Mouse (Mus musculus) forebrain, embryonic 13.5 days (tissue): ENCODE measurements around the gene Syne1. TPM values are rescaled to one million over a fixed set of nuclear protein-coding genes. Genes with fewer than 3 reads are reported as not detected.

Source experiments
- ATAC-seq: fragments of 200-750 bp; cut with Nextera tagmentation; 2 replicates; pipeline ENCODE4 v1.8.0; 2017
- H3K27ac ChIP-seq: fragments of 300-500 bp; sonication (generic); 2 replicates; pipeline ENCODE4 v1.5.1; 2015; ENCODE audit warnings: inconsistent platforms, mild to moderate bottlenecking, moderate library complexity
- H3K27me3 ChIP-seq: fragments of 300-500 bp; sonication (generic); 2 replicates; pipeline ENCODE4 v1.6.1; 2015; ENCODE audit warnings: mild to moderate bottlenecking, inconsistent platforms
- H3K36me3 ChIP-seq: fragments of 300-500 bp; sonication (generic); 2 replicates; pipeline ENCODE4 v1.6.1; 2015; ENCODE audit warnings: mild to moderate bottlenecking, inconsistent platforms; ENCODE audit not compliant: poor library complexity, severe bottlenecking
- H3K4me1 ChIP-seq: fragments of 300-500 bp; sonication (generic); 2 replicates; pipeline ENCODE4 v1.6.1; 2015; ENCODE audit warnings: inconsistent platforms
- H3K4me2 ChIP-seq: fragments of 300-500 bp; sonication (generic); 2 replicates; pipeline ENCODE4 v1.6.1; 2015; ENCODE audit warnings: inconsistent platforms, mild to moderate bottlenecking, moderate library complexity
- H3K4me3 ChIP-seq: fragments of 300-500 bp; sonication (generic); 2 replicates; pipeline ENCODE4 v1.5.1; 2015; ENCODE audit warnings: mild to moderate bottlenecking, inconsistent platforms
- H3K9ac ChIP-seq: fragments of 300-500 bp; sonication (generic); 2 replicates; pipeline ENCODE4 v1.6.1; 2015; ENCODE audit warnings: mild to moderate bottlenecking, inconsistent platforms
- H3K9me3 ChIP-seq: fragments of 300-500 bp; sonication (generic); replicated peaks from 2 replicates; pipeline ENCODE4 v1.6.1; 2016; ENCODE audit warnings: inconsistent platforms
- WGBS: fragments of 180-500 bp; shearing (Covaris S2); methylation state at CpG from one replicate; pipeline ENCODE4 v1.1.7; 2015; 5-methylcytosine and 5-hydroxymethylcytosine counted together
- polyA plus RNA-seq: library from polyadenylated mRNA; unstranded; fragments of >200 nt; fragmentation: Nextera tagmentation; extraction: Ambion mirVana; gene quantifications from 2 replicates; pipeline ENCODE4 v1.2.1, GENCODE M21; 2015

The Syne1 gene
- polyA plus RNA-seq, 1 experiment from 2014 or later: 2.4 TPM

DNA sequence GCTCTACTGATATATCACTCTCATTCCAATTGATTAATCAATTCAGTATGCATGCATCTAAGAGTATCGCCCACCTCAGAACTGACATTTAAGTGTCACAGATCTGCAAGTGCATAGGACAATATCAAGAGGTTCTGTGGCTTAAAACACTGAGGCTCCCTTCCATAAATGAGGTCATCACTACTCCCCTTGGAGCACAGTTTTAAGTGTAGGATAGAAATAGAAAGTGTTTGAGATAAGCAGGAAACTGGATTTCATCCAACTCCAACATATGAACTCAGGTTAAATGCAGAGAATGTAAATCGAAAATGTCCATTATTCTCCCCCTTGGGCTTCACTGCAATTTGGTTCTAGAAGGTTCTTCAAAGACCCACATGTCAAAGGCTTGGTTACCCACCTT, 492.4 kb downstream of the Syne1 start:
- ATAC-seq: no peak
- 0 out of 2 replicates have a peak, but pooled peaks cover 5% of the 10 kb centered on the region for H3K4me1 ChIP-seq
- H3K36me3 ChIP-seq: no peaks in the 10 kb centered on the region
- no peak overlapping the region for H3K9ac ChIP-seq
- H3K4me3 ChIP-seq: no peak overlapping the region
- H3K27me3 ChIP-seq: no peaks in the 10 kb centered on the region
- no peaks in the 10 kb centered on the region for H3K9me3 ChIP-seq
- 84% methylated on average over 2 of the region's 2 CpGs for WGBS
- H3K27ac ChIP-seq: no peak overlapping the region
- no peak overlapping the region for H3K4me2 ChIP-seq

DNA sequence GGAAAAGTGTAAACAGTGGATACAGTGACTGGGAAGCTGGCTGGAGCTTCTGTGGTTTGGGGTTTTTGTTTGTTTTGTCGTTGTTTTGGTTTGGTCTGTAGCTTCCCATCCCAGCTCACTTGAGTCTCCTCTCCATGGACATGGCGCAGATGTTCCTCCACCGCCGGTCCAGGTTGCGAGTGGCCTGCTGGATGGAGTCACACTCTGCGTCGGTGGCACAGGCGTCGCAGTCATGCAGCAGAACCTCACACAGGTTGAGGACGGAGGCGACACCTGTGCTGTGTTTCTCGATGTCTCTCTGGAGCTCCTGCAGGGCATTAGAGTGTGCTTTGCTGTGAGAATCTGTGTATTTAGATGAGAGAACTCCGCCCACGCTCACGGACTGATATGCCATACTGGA, 493.6 kb downstream of the Syne1 start:
- H3K9ac ChIP-seq: no peak overlapping the region
- H3K9me3 ChIP-seq: no peaks in the 10 kb centered on the region
- no peak overlapping the region for H3K27ac ChIP-seq
- H3K36me3 ChIP-seq: no peaks in the 10 kb centered on the region
- 93% methylated on average over 15 of the region's 15 CpGs for WGBS
- no peak overlapping the region for H3K4me2 ChIP-seq
- 0 out of 2 replicates have a peak, but pooled peaks cover 5% of the 10 kb centered on the region for H3K4me1 ChIP-seq
- no peak for ATAC-seq
- no peaks in the 10 kb centered on the region for H3K27me3 ChIP-seq
- no peak overlapping the region for H3K4me3 ChIP-seq

DNA sequence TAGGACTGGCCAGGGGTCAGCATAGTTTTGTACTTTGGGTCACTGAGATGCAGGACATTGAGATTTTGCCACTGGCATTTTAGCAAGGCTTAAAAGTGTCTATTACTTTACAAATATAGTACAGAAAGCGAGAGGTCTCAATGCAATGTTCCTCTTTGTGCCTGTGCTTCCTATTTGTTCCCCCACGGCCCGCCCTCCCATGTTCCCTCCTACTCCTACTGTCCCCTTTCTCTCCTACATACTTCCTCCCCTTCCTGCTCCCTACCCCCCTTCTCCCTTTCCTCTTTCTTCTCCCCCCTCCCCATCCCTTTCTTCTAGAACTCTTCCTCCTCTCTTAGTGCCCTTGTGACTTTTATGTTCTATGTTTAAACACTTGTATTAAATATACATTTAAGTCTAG, 494.3 kb downstream of the Syne1 start:
- Histone ChIP-seq H3K36me3 (no peaks in the 10 kb centered on the region), H3K9ac (no peak overlapping the region), H3K27me3 (no peaks in the 10 kb centered on the region), H3K4me2 (no peak overlapping the region), H3K4me1 (0 out of 2 replicates have a peak, but pooled peaks cover 5% of the 10 kb centered on the region), H3K9me3 (no peaks in the 10 kb centered on the region), H3K4me3 (no peak overlapping the region), H3K27ac (no peak overlapping the region)
- 78% methylated on average over 3 of the region's 3 CpGs for WGBS
- no peak for ATAC-seq

DNA sequence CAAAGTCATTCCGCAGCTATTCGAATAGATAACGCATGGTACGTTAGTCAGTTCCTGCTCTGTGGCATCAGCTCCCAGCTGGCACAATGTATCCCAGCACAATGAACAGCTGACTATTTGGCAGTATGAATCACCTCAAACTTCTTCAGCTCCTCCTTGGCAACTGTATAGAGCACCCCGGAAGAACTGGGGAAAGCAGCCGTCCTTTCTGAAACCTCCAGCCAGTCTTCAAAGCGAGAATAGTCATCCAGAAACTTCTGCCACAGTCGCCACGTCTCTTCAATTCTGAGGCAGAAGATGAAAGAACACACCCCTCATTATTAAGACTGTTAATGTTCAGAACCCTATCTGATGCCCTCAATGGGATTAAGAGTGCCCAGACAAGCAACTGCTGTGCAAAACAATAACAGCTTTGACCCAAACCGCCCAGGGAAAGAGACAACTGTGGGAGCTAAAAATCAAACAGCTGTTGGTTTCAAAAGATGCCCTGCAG, 495.0 kb downstream of the Syne1 start:
- 38% methylated on average over 10 of the region's 10 CpGs for WGBS
- no peak for ATAC-seq
- H3K27me3 ChIP-seq: no peaks in the 10 kb centered on the region
- no peak overlapping the region for H3K4me3 ChIP-seq
- H3K9me3 ChIP-seq: no peaks in the 10 kb centered on the region
- 0 out of 2 replicates have a peak, but pooled peaks cover 5% of the 10 kb centered on the region for H3K4me1 ChIP-seq
- no peaks in the 10 kb centered on the region for H3K36me3 ChIP-seq
- no peak overlapping the region for H3K4me2 ChIP-seq
- no peak overlapping the region for H3K9ac ChIP-seq
- H3K27ac ChIP-seq: no peak overlapping the region

DNA sequence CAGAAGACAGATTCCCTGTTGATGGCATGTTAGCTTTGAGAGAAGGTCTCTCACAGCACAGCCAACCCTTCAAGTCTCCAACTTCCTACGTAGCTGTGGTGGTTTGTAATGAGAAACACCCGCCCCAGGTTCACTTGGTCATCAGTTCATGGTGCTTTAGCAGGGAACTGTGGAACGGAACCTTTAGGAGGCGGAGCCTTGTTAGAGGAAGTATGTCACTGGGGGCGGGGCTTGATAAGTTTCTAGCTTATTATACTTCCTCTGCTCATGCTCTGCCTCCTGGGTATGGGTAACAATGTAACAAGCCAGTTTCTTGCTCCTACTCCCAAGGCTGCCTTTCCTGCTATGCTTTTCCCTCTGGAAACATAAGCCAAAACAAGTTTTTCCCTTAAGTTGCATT, 505.6 kb downstream of the Syne1 start:
- Histone ChIP-seq H3K4me3 (no peak overlapping the region), H3K27me3 (no peaks in the 10 kb centered on the region), H3K4me2 (no peak overlapping the region), H3K9ac (no peak overlapping the region), H3K9me3 (no peaks in the 10 kb centered on the region), H3K4me1 (no peaks in the 10 kb centered on the region), H3K27ac (no peak overlapping the region), H3K36me3 (no peaks in the 10 kb centered on the region)
- no peak for ATAC-seq
- WGBS: 94% methylated on average over 5 of the region's 5 CpGs

DNA sequence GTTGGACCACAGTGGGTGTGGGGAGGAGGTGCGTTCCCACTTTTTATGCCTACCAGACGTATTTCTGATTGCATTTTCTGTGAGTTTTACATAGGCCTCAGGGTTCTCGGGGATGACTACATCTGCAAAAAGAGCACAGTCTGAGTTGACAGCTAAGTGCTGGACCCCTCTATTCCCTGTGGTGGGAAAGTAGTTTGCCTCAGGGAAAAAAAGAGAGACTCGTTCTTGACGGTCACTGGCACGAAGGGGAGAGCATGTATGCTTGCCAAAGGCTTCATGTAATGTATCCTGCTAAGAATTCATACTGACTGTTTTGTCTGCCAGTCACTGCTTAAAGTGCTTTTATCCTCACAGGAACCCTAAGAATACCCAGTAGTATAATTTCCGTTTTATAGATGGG, 506.1 kb downstream of the Syne1 start:
- ATAC-seq: no peak
- no peak overlapping the region for H3K4me2 ChIP-seq
- no peaks in the 10 kb centered on the region for H3K9me3 ChIP-seq
- no peak overlapping the region for H3K4me3 ChIP-seq
- H3K27ac ChIP-seq: no peak overlapping the region
- H3K9ac ChIP-seq: no peak overlapping the region
- H3K27me3 ChIP-seq: no peaks in the 10 kb centered on the region
- H3K4me1 ChIP-seq: no peaks in the 10 kb centered on the region
- 87% methylated on average over 7 of the region's 7 CpGs for WGBS
- H3K36me3 ChIP-seq: no peaks in the 10 kb centered on the region

DNA sequence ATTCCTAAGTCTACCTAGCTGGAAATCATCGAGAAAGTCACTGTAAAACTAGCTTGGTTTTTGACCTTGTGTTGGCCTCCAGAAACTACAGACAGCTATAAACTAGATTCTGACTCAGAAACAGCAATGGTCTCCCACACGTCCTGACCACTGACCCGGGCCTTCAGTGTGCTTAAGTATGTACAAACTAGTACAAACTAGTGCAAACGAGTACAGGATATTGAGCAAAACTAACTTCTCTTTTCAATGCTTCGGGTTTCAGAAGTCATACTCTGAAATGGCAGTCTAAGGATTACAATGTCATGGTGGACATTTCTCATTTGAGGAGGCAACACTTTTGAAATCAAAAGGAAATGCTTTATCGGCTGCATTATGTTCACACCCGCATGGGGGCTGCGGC, 506.8 kb downstream of the Syne1 start:
- no peaks in the 10 kb centered on the region for H3K36me3 ChIP-seq
- 88% methylated on average over 8 of the region's 8 CpGs for WGBS

DNA sequence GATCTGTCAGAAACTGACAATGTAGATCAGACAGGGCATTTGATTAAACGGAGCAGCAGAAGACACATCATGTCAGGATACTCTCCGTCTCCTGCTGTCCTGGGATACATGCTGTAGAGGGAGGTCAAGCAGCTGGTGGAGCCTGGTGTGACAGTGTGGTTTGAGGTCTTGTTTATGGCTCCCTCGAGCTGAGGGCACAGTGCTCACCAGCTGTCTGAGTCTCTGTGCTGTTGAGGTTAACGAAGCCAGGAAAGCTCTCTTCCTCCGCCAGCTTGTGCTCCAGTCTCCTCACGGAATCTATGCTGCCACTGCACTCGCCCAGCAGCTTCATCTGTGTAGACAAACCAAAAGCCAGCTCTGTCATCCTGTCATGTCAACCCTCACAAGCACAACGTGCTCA, 510.0 kb downstream of the Syne1 start:
- ATAC-seq: no peak
- 83% methylated on average over 8 of the region's 8 CpGs for whole genome bisulfite sequencing
- no peaks in the 10 kb centered on the region for H3K9me3 ChIP-seq
- no peak overlapping the region for H3K4me2 ChIP-seq
- no peak overlapping the region for H3K9ac ChIP-seq
- no peak overlapping the region for H3K4me3 ChIP-seq
- no peaks in the 10 kb centered on the region for H3K36me3 ChIP-seq
- H3K27me3 ChIP-seq: peaks cover 9% of the 10 kb centered on the region; the same call in 1 of the 2 replicates
- no peak overlapping the region for H3K27ac ChIP-seq
- H3K4me1 ChIP-seq: no peaks in the 10 kb centered on the region

More for the DNA sequence above, 506.8 kb downstream of the Syne1 start:
- Histone ChIP-seq H3K9me3 (no peaks in the 10 kb centered on the region), H3K9ac (no peak overlapping the region), H3K4me3 (no peak overlapping the region), H3K27me3 (no peaks in the 10 kb centered on the region), H3K27ac (no peak overlapping the region), H3K4me1 (no peaks in the 10 kb centered on the region), H3K4me2 (no peak overlapping the region)
- ATAC-seq: no peak

DNA sequence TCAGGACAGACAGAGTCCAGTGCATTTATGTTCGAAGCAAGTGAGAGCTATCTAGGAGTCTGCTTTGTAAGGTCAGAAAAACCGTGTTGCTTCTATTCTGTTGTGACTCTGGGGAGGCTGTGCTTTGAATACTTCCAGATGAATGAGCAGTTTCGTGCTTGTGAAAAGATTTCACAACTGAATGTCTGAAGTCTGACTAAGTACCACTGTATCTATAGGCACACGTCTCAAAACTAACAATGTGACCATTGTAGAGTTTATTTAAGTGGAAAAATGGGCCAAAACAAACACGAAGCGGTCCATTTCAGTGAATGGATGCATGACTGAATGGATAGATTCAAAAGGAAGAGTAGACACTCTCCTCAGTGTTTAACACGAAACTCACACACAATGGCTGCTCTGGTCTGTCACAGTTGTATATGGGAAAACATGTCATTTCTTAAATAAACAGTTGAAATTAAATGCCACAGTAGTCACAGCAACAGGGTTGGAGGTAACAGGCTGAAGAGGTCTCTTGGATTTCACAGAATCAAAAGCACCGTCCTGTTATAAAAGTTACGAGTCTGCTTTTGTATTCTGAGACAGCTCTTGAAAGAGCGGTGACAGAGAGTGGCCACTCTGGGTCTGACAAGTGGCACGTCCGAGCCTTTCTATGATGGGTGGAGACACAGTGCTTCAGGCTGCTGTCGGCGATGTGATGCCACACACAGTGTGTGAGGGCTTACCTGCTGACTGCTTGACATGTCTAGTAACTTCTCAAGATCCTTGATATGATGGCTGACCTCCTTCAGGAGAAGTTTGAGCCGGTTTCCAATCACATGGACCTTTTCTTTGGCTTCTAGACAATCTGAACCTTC, 518.9 kb downstream of the Syne1 start:
- 24% methylated on average over 15 of the region's 15 CpGs for WGBS
- H3K4me3 ChIP-seq: no peak overlapping the region
- no peak overlapping the region for H3K4me2 ChIP-seq
- H3K36me3 ChIP-seq: no peaks in the 10 kb centered on the region
- peaks cover 46% of the 10 kb centered on the region for H3K27me3 ChIP-seq
- no peaks in the 10 kb centered on the region for H3K9me3 ChIP-seq
- ATAC-seq: peak; percentile 66; the same call in 1 of the 2 replicates
- H3K9ac ChIP-seq: no peak overlapping the region
- H3K27ac ChIP-seq: no peak overlapping the region
- H3K4me1 ChIP-seq: peaks cover 7% of the 10 kb centered on the region; the same call in 1 of the 2 replicates

DNA sequence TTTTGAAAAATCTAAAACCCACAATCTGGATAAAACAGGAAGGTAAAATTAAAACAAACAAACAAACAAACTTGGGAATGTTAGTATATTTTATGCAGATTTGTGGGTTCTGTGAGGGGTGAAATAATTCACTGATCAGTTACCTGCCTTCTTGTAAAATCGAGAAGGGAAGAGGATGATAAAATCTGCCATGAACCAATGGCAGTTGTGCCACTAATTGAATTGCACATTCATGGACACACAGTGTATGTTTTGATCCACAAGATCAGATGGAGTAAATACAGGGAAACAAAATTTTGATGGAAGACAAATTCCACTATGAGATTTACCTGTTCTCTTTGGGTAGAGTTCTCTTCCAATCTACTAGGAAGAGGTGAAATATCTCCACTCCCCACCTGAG, 521.4 kb downstream of the Syne1 start:
- no peak overlapping the region for H3K4me2 ChIP-seq
- H3K9ac ChIP-seq: no peak overlapping the region
- no peak for ATAC-seq
- peaks cover 7% of the 10 kb centered on the region; the same call in 1 of the 2 replicates for H3K4me1 ChIP-seq
- H3K27me3 ChIP-seq: peaks cover 25% of the 10 kb centered on the region
- 88% methylated on average over 1 of the region's 1 CpGs for WGBS
- no peaks in the 10 kb centered on the region for H3K36me3 ChIP-seq
- no peak overlapping the region for H3K27ac ChIP-seq
- no peaks in the 10 kb centered on the region for H3K9me3 ChIP-seq
- no peak overlapping the region for H3K4me3 ChIP-seq

DNA sequence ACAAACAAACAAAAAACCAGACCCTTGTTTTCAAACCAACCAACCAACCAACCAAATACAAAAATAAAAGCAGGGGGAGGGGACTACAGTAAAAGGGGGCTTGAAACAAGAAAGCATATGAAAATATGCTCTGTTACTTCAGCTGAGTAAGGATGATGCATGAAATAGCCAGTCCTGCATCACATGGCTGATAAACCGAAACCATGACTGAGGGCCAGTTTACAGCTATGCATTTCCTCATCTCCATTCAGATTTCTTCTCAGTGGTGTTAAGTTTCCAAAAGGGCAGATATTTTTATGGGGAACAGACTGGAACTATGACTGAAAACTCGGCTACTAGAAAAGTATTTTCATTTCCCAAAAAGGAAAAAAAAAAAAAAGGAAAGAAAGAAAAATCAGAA, 522.1 kb downstream of the Syne1 start:
- WGBS: 82% methylated on average over 2 of the region's 2 CpGs

DNA sequence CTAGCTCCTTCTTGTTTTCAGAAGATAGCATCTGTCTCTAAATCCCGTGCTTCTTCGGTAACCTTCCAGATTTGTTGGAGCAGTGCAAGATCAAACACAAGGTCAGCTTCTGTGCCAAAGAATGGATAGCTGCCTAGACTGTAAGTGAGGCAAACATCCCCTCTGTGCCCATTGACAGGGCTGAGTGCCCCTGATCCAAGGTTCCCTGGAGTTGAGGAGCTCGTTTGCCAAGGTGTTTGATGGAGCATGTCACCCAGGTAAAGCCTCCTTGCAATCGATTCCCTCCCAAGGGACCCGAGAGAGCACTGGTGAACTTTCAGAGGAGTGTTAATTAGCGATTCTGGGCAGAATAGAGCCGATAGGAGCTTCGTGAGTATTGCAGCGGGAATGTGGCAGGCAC, 523.0 kb downstream of the Syne1 start:
- 80% methylated on average over 9 of the region's 9 CpGs for WGBS
- Histone ChIP-seq H3K27ac (no peak overlapping the region), H3K9me3 (no peaks in the 10 kb centered on the region), H3K4me2 (no peak overlapping the region), H3K27me3 (peaks cover 25% of the 10 kb centered on the region), H3K9ac (no peak overlapping the region), H3K4me3 (no peak overlapping the region), H3K36me3 (no peaks in the 10 kb centered on the region), H3K4me1 (peaks cover 7% of the 10 kb centered on the region; the same call in 1 of the 2 replicates)
- ATAC-seq: no peak

More for the DNA sequence above, 522.1 kb downstream of the Syne1 start:
- ATAC-seq: no peak
- Histone ChIP-seq H3K4me2 (no peak overlapping the region), H3K27me3 (peaks cover 25% of the 10 kb centered on the region), H3K9ac (no peak overlapping the region), H3K4me3 (no peak overlapping the region), H3K27ac (no peak overlapping the region), H3K36me3 (no peaks in the 10 kb centered on the region), H3K9me3 (no peaks in the 10 kb centered on the region), H3K4me1 (peaks cover 7% of the 10 kb centered on the region; the same call in 1 of the 2 replicates)
